Mouse (Mus musculus) forebrain, embryonic 13.5 days (tissue): Measurements from ENCODE around the gene Gm28635. TPM values are rescaled to one million over a fixed set of nuclear protein-coding genes. Genes with fewer than 3 reads are reported as not detected.
A peak's percentile ranks its signal among the peaks of the same experiment; 100 is the strongest.

Source experiments
- ATAC-seq: fragments of 200-750 bp; cut with Nextera tagmentation; 2 replicates; pipeline ENCODE4 v1.8.0; 2017
- H3K27ac ChIP-seq: fragments of 300-500 bp; sonication (generic); 2 replicates; pipeline ENCODE4 v1.5.1; 2015; ENCODE audit warnings: inconsistent platforms, mild to moderate bottlenecking, moderate library complexity
- H3K27me3 ChIP-seq: fragments of 300-500 bp; sonication (generic); 2 replicates; pipeline ENCODE4 v1.6.1; 2015; ENCODE audit warnings: mild to moderate bottlenecking, inconsistent platforms
- H3K36me3 ChIP-seq: fragments of 300-500 bp; sonication (generic); 2 replicates; pipeline ENCODE4 v1.6.1; 2015; ENCODE audit warnings: mild to moderate bottlenecking, inconsistent platforms; ENCODE audit not compliant: poor library complexity, severe bottlenecking
- H3K4me1 ChIP-seq: fragments of 300-500 bp; sonication (generic); 2 replicates; pipeline ENCODE4 v1.6.1; 2015; ENCODE audit warnings: inconsistent platforms
- H3K4me2 ChIP-seq: fragments of 300-500 bp; sonication (generic); 2 replicates; pipeline ENCODE4 v1.6.1; 2015; ENCODE audit warnings: inconsistent platforms, mild to moderate bottlenecking, moderate library complexity
- H3K4me3 ChIP-seq: fragments of 300-500 bp; sonication (generic); 2 replicates; pipeline ENCODE4 v1.5.1; 2015; ENCODE audit warnings: mild to moderate bottlenecking, inconsistent platforms
- H3K9ac ChIP-seq: fragments of 300-500 bp; sonication (generic); 2 replicates; pipeline ENCODE4 v1.6.1; 2015; ENCODE audit warnings: mild to moderate bottlenecking, inconsistent platforms
- H3K9me3 ChIP-seq: fragments of 300-500 bp; sonication (generic); replicated peaks from 2 replicates; pipeline ENCODE4 v1.6.1; 2016; ENCODE audit warnings: inconsistent platforms
- WGBS: fragments of 180-500 bp; shearing (Covaris S2); methylation state at CpG from one replicate; pipeline ENCODE4 v1.1.7; 2015; 5-methylcytosine and 5-hydroxymethylcytosine counted together
- polyA plus RNA-seq: library from polyadenylated mRNA; unstranded; fragments of >200 nt; fragmentation: Nextera tagmentation; extraction: Ambion mirVana; gene quantifications from 2 replicates; pipeline ENCODE4 v1.2.1, GENCODE M21; 2015

The Gm28635 gene
- polyA plus RNA-seq, 1 experiment from 2014 or later = not detected

GRCm38 (mm10) chr2:84607842-84608241, 70.0 kb downstream of the Gm28635 start:
- Histone ChIP-seq H3K4me3 (no peak overlapping the region), H3K9me3 (no peaks in the 10 kb centered on the region), H3K4me1 (no peaks in the 10 kb centered on the region), H3K27me3 (no peaks in the 10 kb centered on the region), H3K27ac (no peak overlapping the region), H3K9ac (no peak overlapping the region), H3K4me2 (no peak overlapping the region), H3K36me3 (peaks cover 87% of the 10 kb centered on the region)
- 86% methylated on average over 1 of the region's 1 CpGs for WGBS
- no peak for ATAC-seq

- Histone ChIP-seq H3K36me3 (peaks cover 74% of the 10 kb centered on the region), H3K9ac (no peak overlapping the region), H3K4me2 (no peak overlapping the region), H3K9me3 (no peaks in the 10 kb centered on the region), H3K4me1 (no peaks in the 10 kb centered on the region), H3K27me3 (no peaks in the 10 kb centered on the region), H3K27ac (no peak overlapping the region), H3K4me3 (no peak overlapping the region)
- no peak for ATAC-seq
- WGBS = 82% methylated on average over 2 of the region's 2 CpGs
Measured at GRCm38 (mm10) chr2:84600977-84601376, 76.9 kb downstream of the Gm28635 start.

- no peak overlapping the region for H3K4me3 ChIP-seq
- 98% methylated on average over 6 of the region's 6 CpGs for WGBS
- no peaks in the 10 kb centered on the region for H3K4me1 ChIP-seq
- H3K4me2 ChIP-seq = no peak overlapping the region
- H3K27ac ChIP-seq = no peak overlapping the region
- H3K9ac ChIP-seq = no peak overlapping the region
- 0 out of 2 replicates have a peak, but pooled peaks have one; percentile 48 for ATAC-seq
- H3K9me3 ChIP-seq = no peaks in the 10 kb centered on the region
- H3K36me3 ChIP-seq = peaks cover 66% of the 10 kb centered on the region
- H3K27me3 ChIP-seq = no peaks in the 10 kb centered on the region
Measured at GRCm38 (mm10) chr2:84599270-84599888, 78.5 kb downstream of the Gm28635 start.

GRCm38 (mm10) chr2:84597123-84597522, 80.7 kb downstream of the Gm28635 start:
- WGBS = 97% methylated on average over 1 of the region's 1 CpGs
- H3K4me1 ChIP-seq = no peaks in the 10 kb centered on the region
- no peak overlapping the region for H3K27ac ChIP-seq
- H3K27me3 ChIP-seq = no peaks in the 10 kb centered on the region
- H3K36me3 ChIP-seq = peaks cover 51% of the 10 kb centered on the region
- no peak overlapping the region for H3K4me2 ChIP-seq
- H3K9me3 ChIP-seq = no peaks in the 10 kb centered on the region
- no peak overlapping the region for H3K4me3 ChIP-seq
- no peak for ATAC-seq
- no peak overlapping the region for H3K9ac ChIP-seq

- WGBS = 98% methylated on average over 8 of the region's 8 CpGs
- H3K4me1 ChIP-seq = no peaks in the 10 kb centered on the region
- H3K4me2 ChIP-seq = no peak overlapping the region
- no peaks in the 10 kb centered on the region for H3K27me3 ChIP-seq
- no peak overlapping the region for H3K4me3 ChIP-seq
- H3K9me3 ChIP-seq = no peaks in the 10 kb centered on the region
- ATAC-seq = no peak
- H3K27ac ChIP-seq = no peak overlapping the region
- no peak overlapping the region for H3K9ac ChIP-seq
- H3K36me3 ChIP-seq = peaks cover 28% of the 10 kb centered on the region
Measured at GRCm38 (mm10) chr2:84592801-84593200, 85.0 kb downstream of the Gm28635 start.

- no peak overlapping the region for H3K4me3 ChIP-seq
- H3K36me3 ChIP-seq = peaks cover 4% of the 10 kb centered on the region; the same call in 1 of the 2 replicates
- no peaks in the 10 kb centered on the region for H3K27me3 ChIP-seq
- no peak overlapping the region for H3K27ac ChIP-seq
- no peak overlapping the region for H3K4me2 ChIP-seq
- no peaks in the 10 kb centered on the region for H3K9me3 ChIP-seq
- H3K4me1 ChIP-seq = no peaks in the 10 kb centered on the region
- no peak overlapping the region for H3K9ac ChIP-seq
- no peak for ATAC-seq
- 91% methylated on average over 8 of the region's 8 CpGs for WGBS
Measured at GRCm38 (mm10) chr2:84585700-84586099, 92.1 kb downstream of the Gm28635 start.

GRCm38 (mm10) chr2:84582286-84582685, 95.6 kb downstream of the Gm28635 start:
- Histone ChIP-seq H3K27me3 (no peaks in the 10 kb centered on the region), H3K27ac (no peak overlapping the region), H3K4me3 (no peak overlapping the region), H3K9ac (no peak overlapping the region), H3K4me1 (no peaks in the 10 kb centered on the region), H3K9me3 (no peaks in the 10 kb centered on the region), H3K4me2 (no peak overlapping the region), H3K36me3 (no peaks in the 10 kb centered on the region)
- WGBS = 92% methylated on average over 5 of the region's 5 CpGs
- no peak for ATAC-seq

GRCm38 (mm10) chr2:84581208-84581607, 96.6 kb downstream of the Gm28635 start:
- ATAC-seq = no peak
- Histone ChIP-seq H3K4me3 (no peak overlapping the region), H3K9me3 (no peaks in the 10 kb centered on the region), H3K27ac (no peak overlapping the region), H3K4me2 (no peak overlapping the region), H3K9ac (no peak overlapping the region), H3K4me1 (no peaks in the 10 kb centered on the region), H3K27me3 (no peaks in the 10 kb centered on the region), H3K36me3 (no peaks in the 10 kb centered on the region)
- WGBS = 92% methylated on average over 2 of the region's 3 CpGs

GRCm38 (mm10) chr2:84579311-84579710, 98.5 kb downstream of the Gm28635 start:
- no peaks in the 10 kb centered on the region for H3K4me1 ChIP-seq
- H3K36me3 ChIP-seq = no peaks in the 10 kb centered on the region
- no peak overlapping the region for H3K4me3 ChIP-seq
- H3K9me3 ChIP-seq = no peaks in the 10 kb centered on the region
- no peak overlapping the region for H3K27ac ChIP-seq
- no peaks in the 10 kb centered on the region for H3K27me3 ChIP-seq
- WGBS = 87% methylated on average over 2 of the region's 2 CpGs
- no peak for ATAC-seq
- no peak overlapping the region for H3K9ac ChIP-seq
- no peak overlapping the region for H3K4me2 ChIP-seq

- H3K36me3 ChIP-seq = no peaks in the 10 kb centered on the region
- H3K9me3 ChIP-seq = 0 out of 2 replicates have a peak, but pooled peaks cover 5% of the 10 kb centered on the region
- no peak for ATAC-seq
- no peak overlapping the region for H3K9ac ChIP-seq
- no peak overlapping the region for H3K4me3 ChIP-seq
- no peak overlapping the region for H3K4me2 ChIP-seq
- no peak overlapping the region for H3K27ac ChIP-seq
- H3K4me1 ChIP-seq = no peaks in the 10 kb centered on the region
- no peaks in the 10 kb centered on the region for H3K27me3 ChIP-seq
- WGBS = 89% methylated on average over 4 of the region's 4 CpGs
Measured at GRCm38 (mm10) chr2:84574130-84574529, 103.7 kb downstream of the Gm28635 start.

- Histone ChIP-seq H3K4me1 (no peaks in the 10 kb centered on the region), H3K4me2 (no peak overlapping the region), H3K4me3 (no peak overlapping the region), H3K27ac (no peak overlapping the region), H3K9me3 (no peaks in the 10 kb centered on the region), H3K9ac (no peak overlapping the region), H3K27me3 (no peaks in the 10 kb centered on the region), H3K36me3 (no peaks in the 10 kb centered on the region)
- WGBS = 59% methylated on average over 10 of the region's 10 CpGs
- ATAC-seq = no peak
Measured at GRCm38 (mm10) chr2:84556888-84557514, 120.8 kb downstream of the Gm28635 start.
